Mouse (Mus musculus): ENCODE measurements around the gene Gm5478. TPM values are rescaled to one million over a fixed set of nuclear protein-coding genes. Genes with fewer than 3 reads are reported as not detected.

The Gm5478 gene
- polyA plus RNA-seq, 1 experiment = not detected

DNA sequence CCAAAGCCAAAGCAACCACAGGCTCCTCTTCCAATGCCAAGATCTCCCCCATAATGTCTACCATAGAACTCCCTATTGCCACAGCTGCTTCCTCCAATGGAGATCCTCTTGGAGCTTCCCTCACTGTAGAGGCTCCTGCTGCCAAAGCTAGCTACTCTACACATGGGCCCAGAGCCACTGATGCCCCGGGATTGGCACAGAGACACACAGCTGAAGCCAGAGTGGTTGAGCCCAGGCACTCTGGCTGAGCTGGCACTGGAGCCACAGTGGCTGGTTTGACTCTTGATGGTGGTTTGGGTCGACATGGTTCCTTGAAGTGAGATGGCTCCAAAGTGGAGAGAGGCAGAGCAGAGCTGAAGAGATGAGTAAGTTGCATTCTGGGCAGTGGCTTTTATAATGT, 19.3 kb downstream of the Gm5478 start, which contains the start of gene Gm5414:
Gene Gm5414 (minus strand): TSS at position 305 of the 400 bp plus-strand sequence.
- TF ChIP-seq CTCF (IDR thresholded peaks at IDR 0.05; ENCODE audit: borderline replicate concordance, control insufficient read depth, extremely low read depth, insufficient read depth, low read length, poor library complexity) = no peak
- no peak for TF ChIP-seq POLR2A (IDR thresholded peaks at IDR 0.05; ENCODE audit: control insufficient read depth, extremely low read depth, insufficient read depth, low read length, poor library complexity)
- Histone ChIP-seq H3K36me3 (ENCODE audit: control insufficient read depth, insufficient read depth, low read length) (no peaks in the 10 kb centered on the region), H3K27ac (ENCODE audit: control insufficient read depth, insufficient read depth, low read length) (no peak within 1 kb of the TSS), H3K4me3 (ENCODE audit: control insufficient read depth, insufficient read depth, low read length) (no peak within 1 kb of the TSS), H3K27me3 (ENCODE audit: control insufficient read depth, insufficient read depth, low read length) (no peaks in the 10 kb centered on the region), H3K4me1 (replicated peaks; ENCODE audit: control insufficient read depth, insufficient read depth, low read length) (no peaks in the 10 kb centered on the region)
- no peak for DNase-seq
- WGBS = 79% methylated on average over 2 of the region's 2 CpGs

DNA sequence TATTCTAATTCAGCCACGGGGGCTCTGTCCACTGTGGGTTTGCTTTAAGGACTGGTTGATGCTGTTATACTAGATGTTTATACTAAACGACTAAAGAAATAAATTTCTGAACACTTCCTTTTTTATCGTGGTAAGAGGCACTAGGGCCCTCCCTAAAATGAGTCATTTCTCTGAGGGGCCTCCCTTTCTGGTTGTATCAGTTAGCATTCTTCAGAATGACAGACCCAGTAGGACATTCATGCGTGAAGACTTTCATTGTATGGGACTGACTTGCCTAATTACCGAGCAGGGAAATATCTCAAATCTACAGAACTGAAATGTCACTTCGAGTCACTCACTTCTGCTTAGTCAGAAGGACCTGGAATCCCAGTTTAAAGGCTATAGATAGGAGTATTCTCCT, 48.1 kb downstream of the Gm5478 start:
- no peak for TF ChIP-seq POLR2A (IDR thresholded peaks at IDR 0.05; ENCODE audit: control insufficient read depth, extremely low read depth, insufficient read depth, low read length, poor library complexity)
- no peak for TF ChIP-seq CTCF (IDR thresholded peaks at IDR 0.05; ENCODE audit: borderline replicate concordance, control insufficient read depth, extremely low read depth, insufficient read depth, low read length, poor library complexity)
- Histone ChIP-seq H3K36me3 (ENCODE audit: control insufficient read depth, insufficient read depth, low read length) (no peaks in the 10 kb centered on the region), H3K4me3 (ENCODE audit: control insufficient read depth, insufficient read depth, low read length) (no peak overlapping the region), H3K4me1 (replicated peaks; ENCODE audit: control insufficient read depth, insufficient read depth, low read length) (no peaks in the 10 kb centered on the region), H3K27ac (ENCODE audit: control insufficient read depth, insufficient read depth, low read length) (no peak overlapping the region), H3K27me3 (ENCODE audit: control insufficient read depth, insufficient read depth, low read length) (no peaks in the 10 kb centered on the region)
- no peak for DNase-seq
- WGBS = 47% methylated on average over 6 of the region's 6 CpGs

Other genes starting within 250 kb of the Gm5478 start
- 20.8 and 28.3 TPM in 2 replicates for gene Krt7, start 236.3 kb downstream of the Gm5478 start, polyA plus RNA-seq (2012; rRNA removed)
- gene Krt87, start 208.6 kb downstream of the Gm5478 start, polyA plus RNA-seq (2012; rRNA removed) = 0.57 and 0.77 TPM in 2 replicates
- gene Krt88, start 199.6 kb downstream of the Gm5478 start, polyA plus RNA-seq (2012; rRNA removed) = not detected in 2 replicates
- gene Krt81, start 183.6 kb downstream of the Gm5478 start, polyA plus RNA-seq (2012; rRNA removed) = 0.56 and 0.66 TPM in 2 replicates
- gene Krt86, start 173.9 kb downstream of the Gm5478 start, polyA plus RNA-seq (2012; rRNA removed) = 0.18 and 0.35 TPM in 2 replicates
- gene Krt83, start 155.9 kb downstream of the Gm5478 start, polyA plus RNA-seq (2012; rRNA removed) = 0.92 and 1.8 TPM in 2 replicates
- 0.17 and 0.24 TPM in 2 replicates for gene Gm49425, start 130.1 kb downstream of the Gm5478 start, polyA plus RNA-seq (2012; rRNA removed)
- gene Krt84, start 114.6 kb downstream of the Gm5478 start, polyA plus RNA-seq (2012; rRNA removed) = 2.2 and 2.9 TPM in 2 replicates
- 0.05 and 0.13 TPM in 2 replicates for gene Krt82, start 96.7 kb downstream of the Gm5478 start, polyA plus RNA-seq (2012; rRNA removed)
- 0.09 and 0.16 TPM in 2 replicates for gene Krt90, start 84.4 kb downstream of the Gm5478 start, polyA plus RNA-seq (2012; rRNA removed)
- 0.49 and 0.82 TPM in 2 replicates for gene Krt75, start 73.5 kb downstream of the Gm5478 start, polyA plus RNA-seq (2012; rRNA removed)
- not detected in 2 replicates for gene Gm5414, start 19.2 kb downstream of the Gm5478 start, polyA plus RNA-seq (2012; rRNA removed)
- 0.68 and 1.1 TPM in 2 replicates for gene Krt6b, start 32.9 kb upstream of the Gm5478 start, polyA plus RNA-seq (2012; rRNA removed)
- gene Krt6a, start 46.9 kb upstream of the Gm5478 start, polyA plus RNA-seq (2012; rRNA removed) = 2.3 and 2.4 TPM in 2 replicates
- 154 and 184 TPM in 2 replicates for gene Krt5, start 65.5 kb upstream of the Gm5478 start, polyA plus RNA-seq (2012; rRNA removed)
- gene Krt71, start 95.7 kb upstream of the Gm5478 start, polyA plus RNA-seq (2012; rRNA removed) = 1.5 and 2.0 TPM in 2 replicates
- 0.08 and 0.34 TPM in 2 replicates for gene Krt72, start 139.1 kb upstream of the Gm5478 start, polyA plus RNA-seq (2012; rRNA removed)
- gene Krt73, start 155.0 kb upstream of the Gm5478 start, polyA plus RNA-seq (2012; rRNA removed) = 0.56 and 0.61 TPM in 2 replicates
- gene Krt2, start 170.8 kb upstream of the Gm5478 start, polyA plus RNA-seq (2012; rRNA removed) = 0.16 TPM in 1 of 2 replicates, not detected in the other
- gene Krt1, start 203.4 kb upstream of the Gm5478 start, polyA plus RNA-seq (2012; rRNA removed) = 1.1 and 1.7 TPM in 2 replicates
- 2.6 and 2.7 TPM in 2 replicates for gene Krt77, start 222.3 kb upstream of the Gm5478 start, polyA plus RNA-seq (2012; rRNA removed)
- gene Krt76, start 245.5 kb upstream of the Gm5478 start, polyA plus RNA-seq (2012; rRNA removed) = 0.93 and 1.3 TPM in 2 replicates